In genomic region chr4:12140141-12140567, GRCm38 (mm10) we compare ENCODE assay signal across 8 mouse cellular contexts. TPM values are rescaled to one million over a fixed set of nuclear protein-coding genes. Genes with fewer than 3 reads are reported as not detected.
DNase-seq lines count a peak whose midpoint lies in the region; ATAC-seq and TF ChIP-seq lines count a peak whose summit lies in the region.
"Not testable (repeated sequence)": the region's sequence is repeated elsewhere in the genome, so short reads cannot be mapped to it uniquely, and the experiment has no call there.

Rbm12b1 (plus strand) TSS chr4:12140264.

- peak; percentile 99 for ATAC-seq in lung, embryonic 15.5 days (ENCODE audit: borderline replicate concordance, extremely low read depth, low FRiP score, low TSS enrichment)

- not testable (repeated sequence) for H3K4me1 ChIP-seq in hindbrain, embryonic 10.5 days (replicated peaks); lung, embryonic 15.5 days; olfactory bulb, adult 2 months (ENCODE audit: control insufficient read depth, insufficient read depth, low read length)

- not testable (repeated sequence) for H3K27me3 ChIP-seq in hindbrain, embryonic 10.5 days (ENCODE audit: insufficient read depth, poor library complexity, severe bottlenecking); lung, embryonic 15.5 days

- WGBS in hindbrain, embryonic 10.5 days = 5% methylated on average over 19 of the region's 32 CpGs
- WGBS in lung, embryonic 15.5 days = 5% methylated on average over 17 of the region's 32 CpGs
- 3% methylated on average over 17 of the region's 32 CpGs for WGBS in olfactory bulb, adult 2 months

- peak within 1 kb of the TSS; percentile 53 for H3K4me2 ChIP-seq in lung, embryonic 15.5 days

- not testable (repeated sequence) for H3K9me3 ChIP-seq in hindbrain, embryonic 10.5 days; lung, embryonic 15.5 days

- peak within 1 kb of the TSS; percentile 40 for H3K9ac ChIP-seq in lung, embryonic 15.5 days

- TF ChIP-seq POLR2A in olfactory bulb, adult 2 months (IDR thresholded peaks at IDR 0.05; ENCODE audit: insufficient read depth, low read depth, low read length) = peak; percentile 38; the same call in 1 of the 2 replicates

- H3K36me3 ChIP-seq in hindbrain, embryonic 10.5 days; lung, embryonic 15.5 days: not testable (repeated sequence)

- not testable (repeated sequence) for TF ChIP-seq CTCF in olfactory bulb, adult 2 months (IDR thresholded peaks at IDR 0.05; ENCODE audit: insufficient read depth, low read depth, low read length)

- H3K4me3 ChIP-seq in hindbrain, embryonic 10.5 days = peak within 1 kb of the TSS; percentile 49
- peak within 1 kb of the TSS; percentile 42 for H3K4me3 ChIP-seq in lung, embryonic 15.5 days
- peak within 1 kb of the TSS; percentile 63 for H3K4me3 ChIP-seq in olfactory bulb, adult 2 months (ENCODE audit: insufficient read depth, low read depth, low read length)

- DNase-seq in Muller cell, postnatal 12 days (ENCODE audit: inconsistent ontology term) = peak; percentile 80
- peak; percentile 86 for DNase-seq in cerebellum, adult 9-11 months
- peak; percentile 56 to 86 for DNase-seq in frontal cortex, adult 2 months (ENCODE audit: extremely low spot score in 1 of 2, low spot score in 1 of 2)
- DNase-seq in hindbrain, embryonic 10.5 days (ENCODE audit: low spot score) = peak; percentile 78
- peak; percentile 65 for DNase-seq in layer of hippocampus, adult 9-10 months (ENCODE audit: low spot score)
- DNase-seq in thymus, adult 18-20 months = peak; percentile 52 to 67

- H3K27ac ChIP-seq in hindbrain, embryonic 10.5 days = peak within 1 kb of the TSS; percentile 81
- H3K27ac ChIP-seq in lung, embryonic 15.5 days = peak within 1 kb of the TSS; percentile 4; the same call in 1 of the 2 replicates
- H3K27ac ChIP-seq in olfactory bulb, adult 2 months (ENCODE audit: insufficient read depth, low read depth, low read length) = peak within 1 kb of the TSS; percentile 78; the same call in 1 of the 2 replicates

RNA-seq across cellular contexts. Expression of gene Rbm12b1, which starts in this region (rescaled TPM):
- 14.6 and 15.9 TPM in 2 replicates for polyA plus RNA-seq in frontal cortex, adult 2 months (2012; rRNA removed)
- 4.8 and 5.3 TPM in 2 replicates for polyA plus RNA-seq in hindbrain, embryonic 10.5 days (2016; fragmentation: Nextera tagmentation; extraction: Ambion mirVana)
- 5.9 and 7.1 TPM in 2 replicates for polyA plus RNA-seq in lung, embryonic 15.5 days (2015; fragmentation: Nextera tagmentation; extraction: Ambion mirVana)
- not detected in 2 replicates for polyA plus RNA-seq in olfactory bulb, adult 2 months (2012; ENCODE audit: insufficient read depth, insufficient read length, low replicate concordance, missing spikeins)

Comparison
In these comparisons a context has a peak if more than half of its experiments do, and no peak if none do; other contexts are left out.
1. Peak in every context shown above with its lines: DNase-seq, ATAC-seq, H3K4me3 ChIP-seq and H3K27ac ChIP-seq.
2. H3K27ac ChIP-seq: peak in every context shown above with its lines; median percentile 81 in hindbrain, embryonic 10.5 days; 78 in olfactory bulb, adult 2 months; 4 in lung, embryonic 15.5 days.